13 mouse cellular contexts compared by ENCODE assay signal in genomic region chr8:91525342-91525817, GRCm38 (mm10).
DNase-seq lines count a peak whose midpoint lies in the region; ATAC-seq and TF ChIP-seq lines count a peak whose summit lies in the region.
"Had no signal": no experiment of that assay in that cellular context is flagged by ENCODE, and none has a peak within 500 bp of the region (broad histone marks: within the 10 kb centered on the region; RNA-seq: fewer than 3 reads in every experiment).

No protein-coding gene starts in this region.

- TF ChIP-seq EP300 in stomach, postnatal 0 days (optimal IDR thresholded peaks at IDR 0.05): no peak

- H3K27me3 ChIP-seq in kidney, embryonic 15.5 days: peaks cover 30% of the 10 kb centered on the region
- no peaks in the 10 kb centered on the region for H3K27me3 ChIP-seq in kidney, adult 2 months (replicated peaks; ENCODE audit: control insufficient read depth, insufficient read depth, low read length)
- H3K27me3 ChIP-seq in stomach, embryonic 15.5 days (replicated peaks): no peaks in the 10 kb centered on the region
- H3K27me3 ChIP-seq in stomach, postnatal 0 days (ENCODE audit: control insufficient read depth, insufficient read depth, low read length): no peaks in the 10 kb centered on the region
- no peaks in the 10 kb centered on the region for H3K27me3 ChIP-seq in liver, embryonic 16.5 days (ENCODE audit: control insufficient read depth, insufficient read depth, low read depth, low read length)
- no peaks in the 10 kb centered on the region for H3K27me3 ChIP-seq in heart, embryonic 11.5 days (ENCODE audit: control insufficient read depth, insufficient read depth, low read length)
- H3K27me3 ChIP-seq: heart, embryonic 15.5 days had no signal

- TF ChIP-seq POLR2A in kidney, adult 2 months (IDR thresholded peaks at IDR 0.05; ENCODE audit: low read depth, low read length): no peak

- no peak overlapping the region for H3K27ac ChIP-seq in kidney, embryonic 15.5 days
- H3K27ac ChIP-seq in kidney, adult 2 months (ENCODE audit: insufficient read depth, low read depth, low read length): no peak overlapping the region
- H3K27ac ChIP-seq in stomach, embryonic 15.5 days: no peak overlapping the region
- H3K27ac ChIP-seq in stomach, postnatal 0 days (replicated peaks): no peak overlapping the region
- no peak overlapping the region for H3K27ac ChIP-seq in liver, embryonic 16.5 days (ENCODE audit: low read length)
- H3K27ac ChIP-seq in heart, embryonic 11.5 days (ENCODE audit: low read depth, low read length): no peak overlapping the region
- H3K27ac ChIP-seq: heart, embryonic 15.5 days had no signal

- H3K9ac ChIP-seq in kidney, embryonic 15.5 days: no peak overlapping the region
- no peak overlapping the region for H3K9ac ChIP-seq in stomach, embryonic 15.5 days
- H3K9ac ChIP-seq in stomach, postnatal 0 days (ENCODE audit: low read length): no peak overlapping the region
- no peak overlapping the region for H3K9ac ChIP-seq in liver, embryonic 16.5 days (ENCODE audit: low read depth, low read length)
- H3K9ac ChIP-seq in heart, embryonic 11.5 days (ENCODE audit: low read depth, low read length): no peak overlapping the region
- H3K9ac ChIP-seq: heart, embryonic 15.5 days had no signal

- no peak overlapping the region for H3K4me3 ChIP-seq in kidney, embryonic 15.5 days (replicated peaks)
- H3K4me3 ChIP-seq in kidney, adult 2 months (ENCODE audit: insufficient read depth, low read depth, low read length): no peak overlapping the region
- no peak overlapping the region for H3K4me3 ChIP-seq in stomach, embryonic 15.5 days (replicated peaks)
- no peak overlapping the region for H3K4me3 ChIP-seq in stomach, postnatal 0 days (ENCODE audit: low read depth, low read length)
- H3K4me3 ChIP-seq in liver, embryonic 16.5 days (ENCODE audit: low read depth, low read length): no peak overlapping the region
- H3K4me3 ChIP-seq in heart, embryonic 11.5 days (ENCODE audit: low read depth, low read length): no peak overlapping the region
- H3K4me3 ChIP-seq: heart, embryonic 15.5 days had no signal

- DNase-seq in kidney, adult 2 months: no peak
- no peak for DNase-seq in stomach, postnatal 0 days (ENCODE audit: low spot score)
- DNase-seq in frontal cortex, postnatal 10 days (ENCODE audit: low spot score in 2 of 2): no peak
- DNase-seq: cerebellum, adult 9-11 months; gastrocnemius, postnatal 10 days; kidney, postnatal 4 days; thymus, postnatal 25 days had no signal

- H3K4me1 ChIP-seq in kidney, embryonic 15.5 days: peaks cover 49% of the 10 kb centered on the region
- no peaks in the 10 kb centered on the region for H3K4me1 ChIP-seq in kidney, adult 2 months (ENCODE audit: control insufficient read depth, insufficient read depth, low read length)
- H3K4me1 ChIP-seq in stomach, embryonic 15.5 days: no peaks in the 10 kb centered on the region
- no peaks in the 10 kb centered on the region; the same call in 1 of the 2 replicates for H3K4me1 ChIP-seq in stomach, postnatal 0 days (replicated peaks; ENCODE audit: control insufficient read depth, insufficient read depth)
- peaks cover 8% of the 10 kb centered on the region for H3K4me1 ChIP-seq in liver, embryonic 16.5 days (ENCODE audit: control insufficient read depth, low read depth, low read length)
- H3K4me1 ChIP-seq in heart, embryonic 11.5 days (ENCODE audit: control insufficient read depth, insufficient read depth, low read length): peaks cover 20% of the 10 kb centered on the region

- no peak for TF ChIP-seq CTCF in kidney, adult 2 months (conservative IDR thresholded peaks at IDR 0.05; ENCODE audit: insufficient read depth, insufficient read length, low read depth, low read length)
- no peak for TF ChIP-seq CTCF in stomach, postnatal 0 days (IDR thresholded peaks at IDR 0.05; ENCODE audit: low read depth)

- H3K9me3 ChIP-seq in kidney, embryonic 15.5 days (replicated peaks): no peaks in the 10 kb centered on the region
- H3K9me3 ChIP-seq in stomach, embryonic 15.5 days: no peaks in the 10 kb centered on the region
- no peaks in the 10 kb centered on the region for H3K9me3 ChIP-seq in stomach, postnatal 0 days (ENCODE audit: control insufficient read depth, low read length)
- no peaks in the 10 kb centered on the region for H3K9me3 ChIP-seq in liver, embryonic 16.5 days (replicated peaks; ENCODE audit: control insufficient read depth, low read length)
- H3K9me3 ChIP-seq in heart, embryonic 11.5 days (replicated peaks; ENCODE audit: control insufficient read depth, low read length): no peaks in the 10 kb centered on the region
- H3K9me3 ChIP-seq: heart, embryonic 15.5 days had no signal

- WGBS in kidney, embryonic 15.5 days: 17% methylated on average over 10 of the region's 10 CpGs
- 70% methylated on average over 10 of the region's 10 CpGs for WGBS in kidney, adult 2 months
- 21% methylated on average over 10 of the region's 10 CpGs for WGBS in stomach, embryonic 15.5 days
- WGBS in stomach, postnatal 0 days: 43% methylated on average over 10 of the region's 10 CpGs
- 48% methylated on average over 10 of the region's 10 CpGs for WGBS in liver, embryonic 16.5 days (ENCODE audit: insufficient replicate concordance)
- 27% methylated on average over 10 of the region's 10 CpGs for WGBS in heart, embryonic 11.5 days (ENCODE audit: insufficient replicate concordance)

- no peak for ATAC-seq in kidney, embryonic 15.5 days (replicated peaks; ENCODE audit: low FRiP score)
- ATAC-seq in stomach, embryonic 15.5 days (ENCODE audit: insufficient read depth, low FRiP score, low read depth): 0 out of 2 replicates have a peak, but pooled peaks have one; percentile 47
- ATAC-seq in stomach, postnatal 0 days (ENCODE audit: low FRiP score, low TSS enrichment): no peak
- ATAC-seq in liver, embryonic 16.5 days (ENCODE audit: low read depth): peak; percentile 8; the same call in 1 of the 2 replicates
- ATAC-seq in heart, embryonic 11.5 days (replicated peaks; ENCODE audit: insufficient number of reproducible peaks, low FRiP score, low TSS enrichment): no peak
- ATAC-seq: lung, postnatal 0 days had no signal

- 0 out of 2 replicates have a peak overlapping the region, but pooled peaks have one; percentile 6 for H3K4me2 ChIP-seq in kidney, embryonic 15.5 days
- H3K4me2 ChIP-seq in stomach, embryonic 15.5 days: no peak overlapping the region
- H3K4me2 ChIP-seq in stomach, postnatal 0 days (replicated peaks; ENCODE audit: low read depth): no peak overlapping the region
- no peak overlapping the region for H3K4me2 ChIP-seq in liver, embryonic 16.5 days (ENCODE audit: low read depth, low read length)
- no peak overlapping the region for H3K4me2 ChIP-seq in heart, embryonic 11.5 days
- H3K4me2 ChIP-seq: heart, embryonic 15.5 days had no signal

- H3K36me3 ChIP-seq in kidney, embryonic 15.5 days: no peaks in the 10 kb centered on the region
- no peaks in the 10 kb centered on the region for H3K36me3 ChIP-seq in kidney, adult 2 months (ENCODE audit: control insufficient read depth, insufficient read depth, low read length)
- H3K36me3 ChIP-seq in stomach, embryonic 15.5 days: no peaks in the 10 kb centered on the region
- no peaks in the 10 kb centered on the region for H3K36me3 ChIP-seq in stomach, postnatal 0 days (ENCODE audit: control insufficient read depth, insufficient read depth, low read length)
- H3K36me3 ChIP-seq in liver, embryonic 16.5 days (ENCODE audit: control insufficient read depth, insufficient read depth): no peaks in the 10 kb centered on the region
- no peaks in the 10 kb centered on the region; the same call in 1 of the 2 replicates for H3K36me3 ChIP-seq in heart, embryonic 11.5 days (ENCODE audit: control insufficient read depth, insufficient read depth, low read length)
- H3K36me3 ChIP-seq: heart, embryonic 15.5 days had no signal

Comparison
In these comparisons a context has a peak if more than half of its experiments do, and no peak if none do; other contexts are left out.
1. ATAC-seq: peak in stomach, embryonic 15.5 days (single experiment) and liver, embryonic 16.5 days (single experiment); none in kidney, embryonic 15.5 days (single experiment), stomach, postnatal 0 days (single experiment) and heart, embryonic 11.5 days (single experiment).